Mouse (Mus musculus): ENCODE results near the gene Pygb.

- no peak for TF ChIP-seq EP300 (IDR thresholded peaks at IDR 0.05; ENCODE audit: insufficient read depth, low read depth, low read length)
- no peak for TF ChIP-seq CTCF (IDR thresholded peaks at IDR 0.05)
- TF ChIP-seq POLR2A (IDR thresholded peaks at IDR 0.05; ENCODE audit: insufficient read depth, low read depth, low read length): no peak
These were observed 20.9 kb upstream of the Pygb start for GRCm38 (mm10) chr2:150765619-150766018.

Measured in heart, adult 2 months (tissue).